Mouse (Mus musculus) forebrain, embryonic 15.5 days (tissue): ENCODE results near the gene Tsr3. TPM values are rescaled to one million over a fixed set of nuclear protein-coding genes. Genes with fewer than 3 reads are reported as not detected.
A peak's percentile ranks its signal among the peaks of the same experiment; 100 is the strongest.
"Not testable (repeated sequence)": the region's sequence is repeated elsewhere in the genome, so short reads cannot be mapped to it uniquely, and the experiment has no call there.

ENCODE experiments used
- ATAC-seq: fragments of 200-750 bp; cut with Nextera tagmentation; replicated peaks from 2 replicates; pipeline ENCODE4 v1.8.0; 2017; ENCODE audit warnings: mild to moderate bottlenecking, moderate TSS enrichment, moderate library complexity
- H3K27ac ChIP-seq: fragments of 300-500 bp; sonication (generic); replicated peaks from 2 replicates; pipeline ENCODE4 v1.5.1; 2015; ENCODE audit warnings: mild to moderate bottlenecking, inconsistent platforms
- H3K27me3 ChIP-seq: fragments of 300-500 bp; sonication (generic); 2 replicates; pipeline ENCODE4 v1.6.1; 2015; ENCODE audit warnings: inconsistent platforms
- H3K36me3 ChIP-seq: fragments of 300-500 bp; sonication (generic); 2 replicates; pipeline ENCODE4 v1.6.1; 2015; ENCODE audit warnings: mild to moderate bottlenecking, inconsistent platforms
- H3K4me1 ChIP-seq: fragments of 300-500 bp; sonication (generic); 2 replicates; pipeline ENCODE4 v1.6.1; 2015; ENCODE audit warnings: inconsistent platforms
- H3K4me2 ChIP-seq: fragments of 300-500 bp; sonication (generic); replicated peaks from 2 replicates; pipeline ENCODE4 v1.6.1; 2015; ENCODE audit warnings: mild to moderate bottlenecking, inconsistent platforms
- H3K4me3 ChIP-seq: fragments of 300-500 bp; sonication (generic); 2 replicates; pipeline ENCODE4 v1.5.1; 2015; ENCODE audit warnings: mild to moderate bottlenecking, inconsistent platforms
- H3K9ac ChIP-seq: fragments of 300-500 bp; sonication (generic); replicated peaks from 2 replicates; pipeline ENCODE4 v1.6.1; 2015; ENCODE audit warnings: mild to moderate bottlenecking, inconsistent platforms
- H3K9me3 ChIP-seq: fragments of 300-500 bp; sonication (generic); 2 replicates; pipeline ENCODE4 v1.6.1; 2016; ENCODE audit warnings: inconsistent platforms
- WGBS: fragments of 180-500 bp; shearing (Covaris S2); methylation state at CpG from one replicate; pipeline ENCODE4 v1.1.7; 2015; ENCODE audit warnings: mixed read lengths; 5-methylcytosine and 5-hydroxymethylcytosine counted together
- polyA plus RNA-seq: library from polyadenylated mRNA; unstranded; fragments of >200 nt; fragmentation: Nextera tagmentation; extraction: Ambion mirVana; gene quantifications from 2 replicates; pipeline ENCODE4 v1.2.1, GENCODE M21; 2015

Gene Tsr3
- 66.2 and 69.2 TPM in 2 replicates for polyA plus RNA-seq

GRCm38 (mm10) chr17:25239695-25240636 is at the start of gene Tsr3, which contains the start of gene Gnptg:
TSS of gene Tsr3 (plus strand) at chr17:25240170.
TSS of gene Gnptg (minus strand) at chr17:25240124.
- peak; percentile 79 for ATAC-seq
- Histone ChIP-seq H3K9me3 (no peaks in the 10 kb centered on the region), H3K27me3 (no peaks in the 10 kb centered on the region), H3K9ac (peak within 1 kb of the TSS; percentile 92), H3K27ac (peak within 1 kb of the TSS; percentile 71), H3K4me3 (peak within 1 kb of the TSS; percentile 85), H3K4me1 (peaks cover 28% of the 10 kb centered on the region), H3K36me3 (peaks cover 38% of the 10 kb centered on the region), H3K4me2 (peak within 1 kb of the TSS; percentile 90)
- WGBS, result under 1% methylated on average over 79 of the region's 80 CpGs

GRCm38 (mm10) chr17:25202401-25202800 is 37.6 kb upstream of the Tsr3 start:
- no peak for ATAC-seq
- Histone ChIP-seq H3K4me2 (no peak overlapping the region), H3K4me3 (no peak overlapping the region), H3K27ac (no peak overlapping the region), H3K27me3 (no peaks in the 10 kb centered on the region), H3K36me3 (peaks cover 67% of the 10 kb centered on the region), H3K9ac (no peak overlapping the region), H3K4me1 (no peaks in the 10 kb centered on the region), H3K9me3 (no peaks in the 10 kb centered on the region)
- WGBS, result 90% methylated on average over 4 of the region's 4 CpGs

DNA sequence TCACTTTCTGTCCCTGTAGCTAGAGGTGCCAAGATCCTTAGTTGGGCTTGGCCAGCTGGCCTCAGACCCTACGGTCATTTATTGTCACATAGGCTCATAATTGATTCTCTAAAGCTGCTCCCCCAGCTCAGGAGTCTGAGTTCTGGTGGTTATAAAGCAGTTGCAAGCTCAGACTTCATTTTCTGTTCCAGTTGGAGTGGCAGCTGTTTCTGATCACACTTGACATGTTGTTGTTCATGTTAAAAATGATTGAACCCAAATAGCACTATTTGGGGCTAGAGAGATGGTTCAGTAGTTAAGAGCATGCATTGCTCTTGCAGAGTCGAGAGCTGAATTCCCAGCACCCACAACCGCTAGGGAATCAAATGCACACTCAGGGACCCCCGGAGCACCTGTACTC is 30.0 kb upstream of the Tsr3 start:
- Histone ChIP-seq H3K4me2 (no peak overlapping the region), H3K4me3 (no peak overlapping the region), H3K36me3 (peaks cover 87% of the 10 kb centered on the region), H3K9ac (no peak overlapping the region), H3K4me1 (no peaks in the 10 kb centered on the region), H3K27ac (no peak overlapping the region), H3K27me3 (no peaks in the 10 kb centered on the region), H3K9me3 (no peaks in the 10 kb centered on the region)
- 92% methylated on average over 4 of the region's 4 CpGs for WGBS
- ATAC-seq, result no peak

DNA sequence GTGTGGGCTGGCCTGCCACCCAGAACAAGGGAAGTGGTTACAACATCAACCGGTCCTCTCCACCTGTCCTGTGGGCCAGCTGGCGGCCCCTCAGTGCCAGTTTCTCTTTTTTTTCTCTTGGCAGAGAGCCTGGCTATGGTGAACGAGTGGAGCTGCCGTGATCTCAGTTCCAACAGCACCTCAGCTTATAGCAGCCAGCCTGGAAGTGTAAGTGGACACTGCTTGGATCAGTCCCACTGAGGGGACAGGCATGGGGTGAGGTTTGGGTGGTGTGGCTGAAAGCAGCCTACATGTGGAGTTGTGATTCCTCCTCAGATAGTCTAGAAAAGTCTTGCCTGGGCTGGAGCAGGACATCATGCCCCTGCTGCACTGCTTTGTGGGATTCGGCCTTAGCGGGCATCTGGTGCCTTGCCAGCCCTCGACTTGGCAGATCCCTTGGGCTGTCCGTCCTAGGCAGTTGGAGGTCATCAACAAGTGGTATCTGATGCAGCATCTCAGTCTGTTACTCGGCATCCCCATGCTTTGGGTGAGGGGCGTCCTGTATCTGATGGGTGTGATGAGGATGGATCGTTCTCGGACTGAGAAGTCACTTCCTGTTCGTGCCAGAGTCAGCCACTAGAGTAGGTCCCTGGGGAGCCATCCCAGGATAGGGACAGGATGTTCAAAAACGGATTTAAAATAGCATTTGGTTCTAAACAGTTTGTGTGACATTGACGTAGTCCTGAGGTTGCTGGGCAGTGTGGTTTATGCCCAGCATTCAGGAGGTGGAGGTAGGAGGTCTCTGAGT is 29.1 kb upstream of the Tsr3 start:
- H3K36me3 ChIP-seq, result peaks cover 87% of the 10 kb centered on the region

DNA sequence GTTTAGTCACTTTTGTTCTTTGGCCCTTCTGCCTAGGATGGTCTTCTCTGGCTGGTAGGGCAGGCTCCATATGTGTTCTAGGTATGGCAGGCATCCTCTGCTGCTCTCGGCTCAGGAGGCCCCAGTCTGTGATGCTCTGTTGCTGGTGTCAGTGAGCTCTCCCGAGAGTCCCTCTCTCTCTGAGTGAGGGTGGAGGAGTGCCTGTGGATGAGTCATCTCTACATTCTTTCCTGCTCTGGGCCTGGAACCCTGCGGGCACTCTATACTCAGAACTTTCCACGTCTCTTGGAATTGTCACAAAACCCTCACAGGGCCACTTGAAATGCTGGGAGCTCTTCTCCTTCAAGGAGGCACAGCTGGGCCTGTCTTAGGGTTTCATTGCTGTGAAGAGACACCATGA is 28.3 kb upstream of the Tsr3 start:
- 92% methylated on average over 4 of the region's 4 CpGs for WGBS
- H3K4me3 ChIP-seq, result no peak overlapping the region

More for the DNA sequence above, 29.1 kb upstream of the Tsr3 start:
- no peak overlapping the region for H3K4me3 ChIP-seq
- no peak for ATAC-seq
- no peaks in the 10 kb centered on the region for H3K9me3 ChIP-seq
- no peaks in the 10 kb centered on the region for H3K4me1 ChIP-seq
- no peak overlapping the region for H3K4me2 ChIP-seq
- H3K27me3 ChIP-seq, result no peaks in the 10 kb centered on the region
- WGBS, result 77% methylated on average over 15 of the region's 15 CpGs
- no peak overlapping the region for H3K27ac ChIP-seq
- H3K9ac ChIP-seq, result no peak overlapping the region

GRCm38 (mm10) chr17:25215431-25215830 is 24.5 kb upstream of the Tsr3 start:
- no peaks in the 10 kb centered on the region for H3K27me3 ChIP-seq
- H3K4me2 ChIP-seq, result no peak overlapping the region
- H3K4me1 ChIP-seq, result no peaks in the 10 kb centered on the region
- no peak overlapping the region for H3K4me3 ChIP-seq
- H3K9me3 ChIP-seq, result no peaks in the 10 kb centered on the region
- no peak for ATAC-seq
- no peak overlapping the region for H3K27ac ChIP-seq
- H3K9ac ChIP-seq, result no peak overlapping the region
- peaks cover 81% of the 10 kb centered on the region for H3K36me3 ChIP-seq
- 86% methylated on average over 3 of the region's 3 CpGs for WGBS

More for the DNA sequence above, 28.3 kb upstream of the Tsr3 start:
- ATAC-seq, result no peak
- no peak overlapping the region for H3K27ac ChIP-seq
- no peaks in the 10 kb centered on the region for H3K4me1 ChIP-seq
- H3K27me3 ChIP-seq, result no peaks in the 10 kb centered on the region
- no peak overlapping the region for H3K9ac ChIP-seq
- no peak overlapping the region for H3K4me2 ChIP-seq
- no peaks in the 10 kb centered on the region for H3K9me3 ChIP-seq
- H3K36me3 ChIP-seq, result peaks cover 89% of the 10 kb centered on the region

DNA sequence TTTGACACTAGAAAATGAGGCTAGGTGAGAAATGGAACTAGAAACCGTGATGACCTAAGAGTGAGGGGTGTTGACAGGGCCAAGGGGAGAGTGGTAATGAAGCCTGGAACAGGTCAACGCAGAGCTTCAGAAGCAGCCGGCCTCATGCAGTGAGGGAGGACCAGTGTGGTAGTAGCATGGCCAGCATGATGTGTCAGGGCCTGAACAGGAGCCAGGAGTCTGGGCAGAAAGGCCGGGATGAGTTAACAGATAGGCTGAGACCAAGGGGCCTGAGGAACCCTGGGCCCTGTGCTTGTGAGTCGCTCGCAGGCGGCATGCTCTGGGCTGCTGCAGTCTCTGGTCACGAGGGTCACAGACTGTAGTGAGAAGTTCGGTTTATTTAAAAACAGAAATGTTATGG is 21.0 kb upstream of the Tsr3 start:
- H3K4me1 ChIP-seq, result peaks cover 11% of the 10 kb centered on the region
- H3K4me3 ChIP-seq, result no peak overlapping the region
- no peak overlapping the region for H3K4me2 ChIP-seq
- no peak for ATAC-seq
- H3K27me3 ChIP-seq, result no peaks in the 10 kb centered on the region
- WGBS, result 90% methylated on average over 9 of the region's 9 CpGs
- no peak overlapping the region for H3K27ac ChIP-seq
- H3K9me3 ChIP-seq, result no peaks in the 10 kb centered on the region
- peaks cover 48% of the 10 kb centered on the region for H3K36me3 ChIP-seq
- H3K9ac ChIP-seq, result no peak overlapping the region

DNA sequence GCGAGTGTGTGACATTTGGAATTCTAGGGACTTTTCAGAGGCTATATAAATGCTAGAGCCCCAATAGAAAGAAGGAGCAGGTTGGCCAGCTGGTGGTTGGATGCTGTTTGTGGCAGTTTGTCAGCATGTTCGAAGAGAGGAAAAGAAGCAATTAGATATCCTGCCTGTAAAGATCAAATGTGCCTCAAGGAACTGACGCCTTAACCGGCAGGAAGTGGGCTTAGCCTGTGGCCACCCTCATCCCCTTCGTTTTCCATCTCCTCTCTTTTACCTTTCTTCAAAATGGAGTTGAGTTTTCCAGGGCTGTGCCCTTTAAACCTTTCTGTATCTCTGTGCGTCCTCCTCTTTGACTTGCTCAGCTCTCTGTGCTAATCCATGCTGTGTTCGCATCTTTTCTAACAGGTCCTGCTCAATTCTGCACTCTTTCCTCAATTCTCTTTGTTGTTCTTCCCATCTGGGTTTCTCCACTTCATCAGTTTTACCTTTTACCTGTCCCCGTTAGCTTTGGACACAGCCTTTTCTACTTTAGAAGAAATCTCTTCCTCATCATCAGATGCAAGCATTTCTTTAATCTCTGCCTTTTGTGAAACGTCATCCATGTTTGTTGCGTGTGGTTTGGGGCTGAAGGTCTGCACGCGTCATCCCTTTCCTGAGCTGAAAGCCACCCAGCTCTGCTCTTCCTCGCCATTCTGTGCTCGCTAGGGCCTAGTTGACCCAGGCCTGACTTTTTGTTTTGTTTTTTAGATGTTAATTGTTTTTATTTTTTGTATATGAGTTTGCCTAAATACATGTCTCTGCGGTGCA is 20.3 kb upstream of the Tsr3 start:
- WGBS, result 92% methylated on average over 15 of the region's 15 CpGs
- Histone ChIP-seq H3K27me3 (no peaks in the 10 kb centered on the region), H3K9ac (no peak overlapping the region), H3K4me3 (no peak overlapping the region), H3K36me3 (peaks cover 41% of the 10 kb centered on the region), H3K4me1 (peaks cover 11% of the 10 kb centered on the region), H3K4me2 (no peak overlapping the region), H3K27ac (no peak overlapping the region), H3K9me3 (no peaks in the 10 kb centered on the region)
- no peak for ATAC-seq

DNA sequence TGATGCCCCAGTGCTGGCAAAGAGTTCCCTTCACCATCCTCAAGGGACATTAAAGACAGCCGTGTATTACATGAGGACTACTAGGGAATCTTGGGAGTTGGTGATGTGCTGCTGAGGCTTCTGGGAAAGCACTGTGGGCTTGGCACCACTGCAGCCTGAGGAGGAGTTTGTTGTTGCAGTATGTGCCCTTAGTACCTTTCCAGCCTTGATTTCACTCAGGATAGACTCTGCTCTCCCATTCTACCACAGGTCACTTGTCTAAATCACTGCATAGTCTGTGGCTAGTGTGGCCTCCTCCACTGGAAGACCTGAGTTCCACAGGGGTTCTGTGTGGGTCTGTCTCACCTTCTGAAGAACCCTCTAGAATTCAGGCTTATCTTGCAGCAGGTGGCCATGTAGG is 19.2 kb upstream of the Tsr3 start:
- no peak overlapping the region for H3K27ac ChIP-seq
- no peak for ATAC-seq
- H3K4me3 ChIP-seq, result no peak overlapping the region
- no peak overlapping the region for H3K9ac ChIP-seq
- H3K9me3 ChIP-seq, result no peaks in the 10 kb centered on the region
- H3K36me3 ChIP-seq, result peaks cover 30% of the 10 kb centered on the region
- H3K4me2 ChIP-seq, result no peak overlapping the region
- H3K4me1 ChIP-seq, result peaks cover 11% of the 10 kb centered on the region
- H3K27me3 ChIP-seq, result no peaks in the 10 kb centered on the region
- WGBS, result 91% methylated on average over 1 of the region's 1 CpGs

DNA sequence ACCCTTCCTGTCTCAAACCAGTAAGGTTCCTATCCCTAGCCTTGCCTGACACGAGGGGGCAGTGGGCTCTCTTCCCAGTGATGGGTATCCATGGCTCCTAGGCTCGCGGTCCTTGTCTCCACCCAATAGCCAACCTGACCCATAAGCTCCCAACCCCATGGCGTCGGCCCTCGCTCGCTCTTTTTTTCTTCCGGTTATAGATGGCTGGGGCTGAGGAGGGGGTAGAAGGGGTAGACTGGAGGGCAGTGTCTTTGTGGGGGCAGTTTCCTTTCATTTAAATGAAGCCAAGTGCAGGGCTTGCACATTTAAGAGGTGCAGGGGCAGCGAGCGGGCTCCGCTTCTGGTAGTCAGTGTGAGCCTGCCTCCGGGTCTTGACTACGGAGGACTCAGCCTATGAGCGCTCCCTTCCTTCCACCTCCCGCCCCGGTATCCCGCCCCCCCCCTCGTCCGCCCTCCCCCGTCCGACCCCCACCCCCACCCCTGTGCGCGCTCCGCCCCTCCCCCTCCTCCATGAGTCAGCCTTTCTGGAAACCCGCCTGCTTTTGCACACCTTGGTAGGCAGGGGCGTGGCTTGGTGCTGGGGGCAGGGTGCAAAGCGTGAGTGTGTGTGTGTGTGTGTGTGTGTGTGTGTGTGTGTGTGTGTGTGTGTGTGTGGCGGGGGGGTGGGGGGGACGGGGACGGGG is 18.0 kb upstream of the Tsr3 start:
- Histone ChIP-seq H3K9ac (peak overlapping the region; percentile 47; the same call in 1 of the 2 replicates), H3K27me3 (no peaks in the 10 kb centered on the region), H3K4me2 (peak overlapping the region; percentile 61), H3K9me3 (no peaks in the 10 kb centered on the region), H3K27ac (peak overlapping the region; percentile 25; the same call in 1 of the 2 replicates), H3K4me3 (peak overlapping the region; percentile 37), H3K4me1 (peaks cover 11% of the 10 kb centered on the region), H3K36me3 (peaks cover 21% of the 10 kb centered on the region)
- ATAC-seq, result peak; percentile 80
- WGBS, result 2% methylated on average over 16 of the region's 30 CpGs

DNA sequence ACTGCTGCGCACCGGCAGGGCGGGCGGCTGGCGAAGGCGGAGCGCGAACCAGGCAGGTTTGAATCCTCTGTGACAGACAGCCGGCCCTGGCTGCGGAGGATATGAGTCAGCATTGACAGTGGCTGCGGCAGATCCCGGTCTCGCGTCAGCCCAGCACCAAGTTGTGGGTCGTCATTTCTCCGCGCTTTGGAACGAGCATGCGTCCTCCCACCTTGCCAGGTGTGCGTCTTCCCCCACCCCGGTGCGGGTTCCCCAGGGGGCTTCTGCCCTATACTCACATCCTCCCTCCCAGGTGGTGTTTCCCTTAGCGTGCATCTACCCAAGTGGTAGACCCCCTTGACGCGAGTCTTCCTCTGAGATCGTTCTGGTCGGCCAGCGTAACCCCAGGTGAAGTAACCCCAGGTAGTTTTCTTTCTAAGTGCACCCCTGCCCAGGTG is 17.4 kb upstream of the Tsr3 start:
- H3K36me3 ChIP-seq, result peaks cover 16% of the 10 kb centered on the region
- H3K27me3 ChIP-seq, H3K9me3 ChIP-seq, H3K9ac ChIP-seq, H3K27ac ChIP-seq: not testable (repeated sequence)
- ATAC-seq, result peak; percentile 88
- peak overlapping the region; percentile 37 for H3K4me3 ChIP-seq
- WGBS, result 10% methylated on average over 14 of the region's 28 CpGs
- peaks cover 11% of the 10 kb centered on the region for H3K4me1 ChIP-seq
- H3K4me2 ChIP-seq, result peak overlapping the region; percentile 61
